Mouse (Mus musculus) 3T3-L1 (cell line): Measurements from ENCODE around the gene Mcm10.
"Not testable (repeated sequence)": the region's sequence is repeated elsewhere in the genome, so short reads cannot be mapped to it uniquely, and the experiment has no call there.

Experiments used
- DNase-seq: peaks from one replicate; pipeline ENCODE4 v3.0.0-alpha.2; 2015; ENCODE audit warnings: low read depth, low spot score

The Mcm10 gene

GRCm38 (mm10) chr2:4987388-4988180, 25.0 kb downstream of the Mcm10 start:
- DNase-seq = no peak

- no peak for DNase-seq
Measured at GRCm38 (mm10) chr2:4986798-4987197, 25.8 kb downstream of the Mcm10 start.

GRCm38 (mm10) chr2:4985000-4985399, 27.6 kb downstream of the Mcm10 start:
- no peak for DNase-seq

- no peak for DNase-seq
Measured at GRCm38 (mm10) chr2:4983987-4984386, 28.6 kb downstream of the Mcm10 start.

GRCm38 (mm10) chr2:4978091-4978490, 34.5 kb downstream of the Mcm10 start:
- DNase-seq = no peak

- no peak for DNase-seq
Measured at GRCm38 (mm10) chr2:4975807-4976206, 36.8 kb downstream of the Mcm10 start, which contains the start of gene Ucma. Gene Ucma, plus strand, starts transcription at chr2:4976122.

- no peak for DNase-seq
Measured at GRCm38 (mm10) chr2:4969083-4969482, 43.5 kb downstream of the Mcm10 start.

- no peak for DNase-seq
Measured at GRCm38 (mm10) chr2:4967806-4968205, 44.8 kb downstream of the Mcm10 start.

GRCm38 (mm10) chr2:4958039-4958438, 54.6 kb downstream of the Mcm10 start:
- DNase-seq = no peak

- no peak for DNase-seq
Measured at GRCm38 (mm10) chr2:4954216-4954760, 58.3 kb downstream of the Mcm10 start.

- DNase-seq = no peak
Measured at GRCm38 (mm10) chr2:4950986-4951385, 61.6 kb downstream of the Mcm10 start.

GRCm38 (mm10) chr2:4949691-4950090, 62.9 kb downstream of the Mcm10 start:
- DNase-seq = not testable (repeated sequence)

- DNase-seq = no peak
Measured at GRCm38 (mm10) chr2:4940861-4941260, 71.7 kb downstream of the Mcm10 start.
